Mouse (Mus musculus) heart, adult 2 months (tissue): ENCODE results near the gene Itga7. TPM values are rescaled to one million over a fixed set of nuclear protein-coding genes. Genes with fewer than 3 reads are reported as not detected.

Source experiments
- DNase-seq, 2 experiments: peaks; one replicate each; pipeline ENCODE4 v3.0.0; 2021
- H3K27ac ChIP-seq: fragments of 200-600 bp; 2 replicates; pipeline ENCODE4 v1.8.1; 2022
- H3K27me3 ChIP-seq: fragments of 200-500 bp; 2 replicates; pipeline ENCODE4 v1.6.1; 2012; ENCODE audit warnings: mild to moderate bottlenecking, low read length, inconsistent platforms, mixed read lengths; ENCODE audit not compliant: control insufficient read depth, insufficient read depth
- H3K36me3 ChIP-seq: fragments of 200-500 bp; 2 replicates; pipeline ENCODE4 v1.6.1; 2012; ENCODE audit warnings: low read length, inconsistent platforms; ENCODE audit not compliant: control insufficient read depth, insufficient read depth
- H3K4me1 ChIP-seq: fragments of 200-500 bp; 2 replicates; pipeline ENCODE4 v1.6.1; 2011; ENCODE audit warnings: low read length; ENCODE audit not compliant: control insufficient read depth, insufficient read depth
- H3K4me3 ChIP-seq: fragments of 200-600 bp; 2 replicates; pipeline ENCODE4 v1.8.1; 2022
- H3K79me2 ChIP-seq: fragments of 200-500 bp; replicated peaks from 2 replicates; pipeline ENCODE4 v1.6.1; 2012; ENCODE audit warnings: mild to moderate bottlenecking, inconsistent platforms, low read length, moderate library complexity, mixed read lengths; ENCODE audit not compliant: control insufficient read depth, insufficient read depth
- H3K9ac ChIP-seq: fragments of 200-500 bp; 2 replicates; pipeline ENCODE4 v1.6.1; 2012; ENCODE audit warnings: low read depth, mild to moderate bottlenecking, control low read depth, inconsistent platforms, low read length, mixed read lengths
- CTCF ChIP-seq: fragments of 200-600 bp; IDR thresholded peaks from 2 replicates; pipeline ENCODE4 v1.8.1; 2022; ENCODE audit warnings: antibody characterized with exemption, mild to moderate bottlenecking, moderate library complexity
- EP300 ChIP-seq: fragments of 200-500 bp; IDR thresholded peaks from 2 replicates; pipeline ENCODE4 v1.6.1; 2011; ENCODE audit warnings: low read depth, low read length, control low read depth; ENCODE audit not compliant: insufficient read depth
- POLR2A ChIP-seq: fragments of 200-500 bp; IDR thresholded peaks from 2 replicates; pipeline ENCODE4 v1.6.1; 2011; ENCODE audit warnings: mild to moderate bottlenecking, low read depth, low read length, control low read depth; ENCODE audit not compliant: insufficient read depth
- WGBS: fragments of 180-500 bp; shearing (Covaris S2); methylation state at CpG from one replicate; pipeline ENCODE4 v1.1.7; 2018; 5-methylcytosine and 5-hydroxymethylcytosine counted together
- intact Hi-C: fragments of 180-260 bp; cut with DNase I; formaldehyde crosslinking; loops from one replicate; pipeline ENCODE4 v1.15.1; 2025
- polyA plus RNA-seq: library from polyadenylated mRNA; depleted of rRNA; stranded (reverse); fragments of >200 nt; gene quantifications from 2 replicates; pipeline ENCODE4 v1.2.3, GENCODE M21; 2012
- total RNA-seq, 2 experiments: library from RNA; stranded (reverse); gene quantifications; 2 replicates each; pipeline ENCODE4 v1.2.3; 2021

Itga7 gene
- total and polyA plus RNA-seq, 3 experiments: 140 to 155 (median 151) TPM

GRCm38 (mm10) chr10:128960590-128961584 lies 27.3 kb downstream of the Itga7 start, which contains the start of gene Mettl7b:
TSS of gene Mettl7b (minus strand) at chr10:128960988.
- no peaks in the 10 kb centered on the region for H3K79me2 ChIP-seq
- TF ChIP-seq EP300 (no peak), CTCF (no peak), POLR2A (no peak)
- H3K27ac ChIP-seq: no peak within 1 kb of the TSS
- no peaks in the 10 kb centered on the region for H3K36me3 ChIP-seq
- DNase-seq: no peak
- H3K4me1 ChIP-seq: no peaks in the 10 kb centered on the region
- H3K9ac ChIP-seq: no peak within 1 kb of the TSS
- no peaks in the 10 kb centered on the region for H3K27me3 ChIP-seq
- no peak within 1 kb of the TSS for H3K4me3 ChIP-seq
- WGBS: 59% methylated on average over 12 of the region's 12 CpGs
- intact Hi-C loops: no loop called here

GRCm38 (mm10) chr10:128964961-128965360 lies 31.3 kb downstream of the Itga7 start:
- DNase-seq: no peak
- no peaks in the 10 kb centered on the region for H3K27me3 ChIP-seq
- no peaks in the 10 kb centered on the region for H3K36me3 ChIP-seq
- no peaks in the 10 kb centered on the region for H3K4me1 ChIP-seq
- intact Hi-C loops: no loop called here
- H3K27ac ChIP-seq: no peak overlapping the region
- H3K9ac ChIP-seq: no peak overlapping the region
- H3K4me3 ChIP-seq: no peak overlapping the region
- no peaks in the 10 kb centered on the region for H3K79me2 ChIP-seq
- TF ChIP-seq POLR2A (no peak), CTCF (no peak), EP300 (no peak)
- 70% methylated on average over 2 of the region's 2 CpGs for WGBS

GRCm38 (mm10) chr10:128965871-128966270 lies 32.3 kb downstream of the Itga7 start:
- Histone ChIP-seq H3K27ac (no peak overlapping the region), H3K9ac (no peak overlapping the region), H3K27me3 (no peaks in the 10 kb centered on the region), H3K4me1 (no peaks in the 10 kb centered on the region), H3K36me3 (no peaks in the 10 kb centered on the region), H3K4me3 (no peak overlapping the region), H3K79me2 (no peaks in the 10 kb centered on the region)
- DNase-seq: no peak
- TF ChIP-seq EP300 (no peak), CTCF (no peak), POLR2A (no peak)
- intact Hi-C loops: no loop called here
- 80% methylated on average over 6 of the region's 6 CpGs for WGBS

GRCm38 (mm10) chr10:128968341-128968749 lies 34.7 kb downstream of the Itga7 start:
- no peak overlapping the region for H3K27ac ChIP-seq
- H3K9ac ChIP-seq: no peak overlapping the region
- 35% methylated on average over 1 of the region's 1 CpGs for WGBS
- no peaks in the 10 kb centered on the region for H3K4me1 ChIP-seq
- no peak for DNase-seq
- no peaks in the 10 kb centered on the region for H3K79me2 ChIP-seq
- intact Hi-C loops: no loop called here
- no peaks in the 10 kb centered on the region for H3K27me3 ChIP-seq
- no peak overlapping the region for H3K4me3 ChIP-seq
- no peak for TF ChIP-seq POLR2A
- no peak for TF ChIP-seq EP300
- no peak for TF ChIP-seq CTCF
- no peaks in the 10 kb centered on the region for H3K36me3 ChIP-seq

- TF ChIP-seq CTCF (no peak), POLR2A (no peak), EP300 (no peak)
- intact Hi-C loops: no loop called here
- H3K36me3 ChIP-seq: no peaks in the 10 kb centered on the region
- H3K27ac ChIP-seq: no peak overlapping the region
- H3K4me1 ChIP-seq: no peaks in the 10 kb centered on the region
- H3K79me2 ChIP-seq: no peaks in the 10 kb centered on the region
- no peak overlapping the region for H3K4me3 ChIP-seq
- 30% methylated on average over 1 of the region's 1 CpGs for WGBS
- H3K27me3 ChIP-seq: no peaks in the 10 kb centered on the region
- no peak for DNase-seq
- H3K9ac ChIP-seq: no peak overlapping the region
Observed at GRCm38 (mm10) chr10:128970740-128971250, 37.2 kb downstream of the Itga7 start.

GRCm38 (mm10) chr10:128972841-128973240 lies 39.2 kb downstream of the Itga7 start:
- H3K79me2 ChIP-seq: no peaks in the 10 kb centered on the region
- intact Hi-C loops: no loop called here
- no peak for DNase-seq
- peaks cover 2% of the 10 kb centered on the region; the same call in 1 of the 2 replicates for H3K4me1 ChIP-seq
- H3K27me3 ChIP-seq: no peaks in the 10 kb centered on the region
- H3K27ac ChIP-seq: no peak overlapping the region
- H3K4me3 ChIP-seq: no peak overlapping the region
- TF ChIP-seq CTCF (no peak), POLR2A (no peak), EP300 (no peak)
- 77% methylated on average over 4 of the region's 4 CpGs for WGBS
- no peak overlapping the region for H3K9ac ChIP-seq
- no peaks in the 10 kb centered on the region for H3K36me3 ChIP-seq
